7 mouse cellular contexts compared by ENCODE assay signal in the genomic region with DNA sequence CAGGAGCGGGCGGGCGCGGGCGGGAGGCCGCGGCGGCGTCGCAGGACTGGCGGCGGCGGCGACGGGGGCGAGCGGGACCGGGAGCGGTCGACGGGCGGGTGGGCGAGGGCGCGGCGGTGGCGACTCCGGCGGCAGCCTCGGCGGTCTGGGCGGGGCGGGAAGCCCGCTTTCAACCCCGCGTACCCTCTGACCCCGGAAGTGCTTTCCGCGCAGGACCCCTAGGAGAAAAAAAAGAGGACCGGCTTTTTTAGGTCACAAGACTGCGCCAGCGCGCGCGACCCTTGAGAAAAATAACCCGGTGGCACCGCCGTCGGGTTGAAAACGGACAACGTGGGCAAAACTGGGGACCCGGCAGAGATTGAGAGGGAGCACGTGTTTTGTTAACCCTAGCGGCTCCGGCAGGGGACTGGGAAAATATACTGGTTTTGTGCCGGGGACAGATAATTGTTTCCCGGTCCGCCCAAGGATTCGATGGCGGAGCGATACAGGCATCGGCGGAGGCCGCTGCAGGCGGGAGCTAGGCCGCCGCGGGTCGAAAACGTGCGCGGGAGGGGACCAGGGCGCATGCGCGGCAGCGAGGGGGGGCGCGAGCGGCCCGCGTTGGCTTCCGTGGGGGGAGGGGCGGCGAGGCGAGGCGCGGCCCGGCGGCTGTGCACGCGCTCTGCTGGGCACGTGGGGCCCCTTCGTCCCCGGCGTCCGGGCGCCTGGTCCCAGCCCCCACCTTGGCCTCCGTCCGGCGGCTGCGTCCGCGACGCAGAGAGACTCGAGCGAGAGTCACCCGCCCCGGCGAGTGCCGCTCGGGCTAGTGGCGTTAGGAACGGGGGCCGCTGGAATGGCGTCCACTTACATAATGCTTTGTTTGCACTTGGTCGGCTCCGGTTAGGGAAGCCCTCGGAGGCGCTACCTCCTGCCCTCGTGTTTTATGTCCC. TPM values are rescaled to one million over a fixed set of nuclear protein-coding genes. Genes with fewer than 3 reads are reported as not detected.
DNase-seq lines count a peak whose midpoint lies in the region; ATAC-seq lines count a peak whose summit lies in the region.

A gene (minus strand): TSS at position 290 of the 929 bp plus-strand sequence.

- H3K4me1 ChIP-seq in intestine, embryonic 15.5 days (replicated peaks), result peaks cover 6% of the 10 kb centered on the region; the same call in 1 of the 2 replicates
- peaks cover 33% of the 10 kb centered on the region for H3K4me1 ChIP-seq in midbrain, embryonic 10.5 days

- peak within 1 kb of the TSS; percentile 99 for H3K27ac ChIP-seq in intestine, embryonic 15.5 days
- peak within 1 kb of the TSS; percentile 100 for H3K27ac ChIP-seq in midbrain, embryonic 10.5 days (replicated peaks)

- no peaks in the 10 kb centered on the region for H3K9me3 ChIP-seq in intestine, embryonic 15.5 days
- H3K9me3 ChIP-seq in midbrain, embryonic 10.5 days (replicated peaks), result no peaks in the 10 kb centered on the region

- peak within 1 kb of the TSS; percentile 89 for H3K9ac ChIP-seq in intestine, embryonic 15.5 days

- peak within 1 kb of the TSS; percentile 66 for H3K4me3 ChIP-seq in intestine, embryonic 15.5 days (replicated peaks)
- H3K4me3 ChIP-seq in midbrain, embryonic 10.5 days, result peak within 1 kb of the TSS; percentile 98

- H3K4me2 ChIP-seq in intestine, embryonic 15.5 days (replicated peaks), result peak within 1 kb of the TSS; percentile 67

- WGBS in intestine, embryonic 15.5 days, result under 1% methylated on average over 109 of the region's 120 CpGs
- under 1% methylated on average over 107 of the region's 120 CpGs for WGBS in midbrain, embryonic 10.5 days

- DNase-seq in adrenal gland, adult 18-20 months (ENCODE audit: low spot score in 2 of 2), result peak; percentile 99 to 100
- DNase-seq in embryo, embryonic 11 days, result peak; percentile 97
- DNase-seq in gastrocnemius, postnatal 36 days, result peak; percentile 95 to 97
- peak; percentile 97 for DNase-seq in left cerebral cortex, postnatal 25 days (ENCODE audit: low spot score in 2 of 2)
- peak; percentile 95 for DNase-seq in midbrain, embryonic 10.5 days (ENCODE audit: low spot score)
- peak; percentile 100 for DNase-seq in right cerebral cortex, postnatal 4 days

- peak; percentile 87 for ATAC-seq in intestine, embryonic 15.5 days

- H3K27me3 ChIP-seq in intestine, embryonic 15.5 days (replicated peaks), result no peaks in the 10 kb centered on the region
- H3K27me3 ChIP-seq in midbrain, embryonic 10.5 days (ENCODE audit: low read depth, poor library complexity, severe bottlenecking), result no peaks in the 10 kb centered on the region

- intact Hi-C loops in gastrocnemius, postnatal 36 days (cut with DNase I), result loop anchor here (1.0 kb wide), 1 partner anchor 54 kb away; no protein-coding TSS in a partner anchor
- intact Hi-C loops in left cerebral cortex, postnatal 25 days (cut with DNase I), result loop anchor here (1.0 to 5.0 kb wide), 3 partner anchors 54 to 206 kb away; a partner anchor contains a TSS

- H3K36me3 ChIP-seq in intestine, embryonic 15.5 days, result no peaks in the 10 kb centered on the region; the same call in 1 of the 2 replicates
- peaks cover 53% of the 10 kb centered on the region for H3K36me3 ChIP-seq in midbrain, embryonic 10.5 days

RNA-seq across cellular contexts. Expression of the gene that starts here (rescaled TPM):
- total RNA-seq in adrenal gland, adult 18-20 months (2021), result 100 to 1,000 TPM; 331 to 339 TPM
- total RNA-seq in gastrocnemius, postnatal 36 days (2021), result 100 to 1,000 TPM; 102 to 112 TPM
- 508 and 561 TPM in 2 replicates for polyA plus RNA-seq in intestine, embryonic 15.5 days (2015; fragmentation: Nextera tagmentation; extraction: Ambion mirVana)
- total RNA-seq in left cerebral cortex, postnatal 25 days (2021), result 100 to 1,000 TPM; 183 to 189 TPM
- polyA plus RNA-seq in midbrain, embryonic 10.5 days (2016; fragmentation: Nextera tagmentation; extraction: Ambion mirVana), result 321 and 408 TPM in 2 replicates

Comparison
In these comparisons a context has a peak if more than half of its experiments do, and no peak if none do; other contexts are left out.
1. Peak in every context shown above with its lines: DNase-seq, ATAC-seq, H3K4me3 ChIP-seq and H3K27ac ChIP-seq.